Mouse (Mus musculus) small intestine, adult 2 months (tissue): ENCODE data around the gene Mms19.

Experiments
- CTCF ChIP-seq: fragments of 200-500 bp; IDR thresholded peaks from 2 replicates; pipeline ENCODE4 v1.5.1; 2012; ENCODE audit warnings: low read depth, mild to moderate bottlenecking, control low read depth, inconsistent platforms, low read length, moderate library complexity, mixed read lengths; ENCODE audit not compliant: insufficient replicate concordance, insufficient read length; ENCODE audit errors: extremely low read depth
- POLR2A ChIP-seq: fragments of 200-500 bp; IDR thresholded peaks from 2 replicates; pipeline ENCODE4 v1.6.1; 2012; ENCODE audit warnings: low read depth, mild to moderate bottlenecking, control low read depth, inconsistent platforms, low read length, moderate library complexity

- TF ChIP-seq CTCF (no peak), POLR2A (no peak)
Measured at GRCm38 (mm10) chr19:41999688-42000283, 18.8 kb upstream of the Mms19 start.
